Comparison of ENCODE assay signal across 10 mouse cellular contexts in the genomic region with DNA sequence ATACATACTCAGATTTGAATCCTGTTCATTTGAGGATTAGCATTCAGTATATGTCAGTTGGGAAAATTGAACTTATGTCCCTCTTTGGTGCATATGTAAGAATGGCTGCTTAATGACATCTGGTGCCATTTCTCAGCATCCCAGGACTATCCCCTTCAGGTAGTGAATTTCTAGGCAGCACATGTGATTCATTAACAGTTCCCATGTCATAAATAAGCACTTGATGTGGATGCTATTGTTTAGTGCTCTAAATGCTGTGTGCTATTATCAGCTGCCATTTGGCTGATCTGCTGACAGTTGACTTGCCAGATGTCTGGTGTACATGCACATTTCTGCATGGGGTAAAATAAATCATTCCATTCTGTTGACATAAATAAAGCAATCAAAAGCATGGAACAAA.
"Had no signal": no experiment of that assay in that cellular context is flagged by ENCODE, and none has a peak within 500 bp of the region (broad histone marks: within the 10 kb centered on the region; RNA-seq: fewer than 3 reads in every experiment).

No protein-coding gene starts in this region.

- H3K9ac ChIP-seq: limb, embryonic 13.5 days; liver, embryonic 14.5 days; midbrain, embryonic 15.5 days had no signal

- H3K4me1 ChIP-seq: limb, embryonic 13.5 days; midbrain, embryonic 15.5 days had no signal

- H3K4me3 ChIP-seq: layer of hippocampus, adult 2 months; limb, embryonic 13.5 days; midbrain, embryonic 15.5 days had no signal

- H3K27me3 ChIP-seq: limb, embryonic 13.5 days; midbrain, embryonic 15.5 days had no signal

- H3K9me3 ChIP-seq: limb, embryonic 13.5 days; midbrain, embryonic 15.5 days had no signal

- H3K36me3 ChIP-seq: limb, embryonic 13.5 days; midbrain, embryonic 15.5 days had no signal

- DNase-seq: left cerebral cortex, postnatal 4 days; lung, adult 18-20 months; thymus, postnatal 4 days had no signal

- ATAC-seq: intestine, embryonic 16.5 days; midbrain, embryonic 15.5 days had no signal

- H3K4me2 ChIP-seq: limb, embryonic 13.5 days; midbrain, embryonic 15.5 days had no signal

- H3K27ac ChIP-seq: kidney, postnatal 0 days; layer of hippocampus, adult 2 months; limb, embryonic 13.5 days; liver, embryonic 14.5 days; midbrain, embryonic 15.5 days; stomach, postnatal 0 days had no signal
